Mouse (Mus musculus) liver, embryonic 14 days (tissue): ENCODE results near the gene Nxph4. TPM values are rescaled to one million over a fixed set of nuclear protein-coding genes. Genes with fewer than 3 reads are reported as not detected.

Experiments used
- polyA plus RNA-seq: library from polyadenylated mRNA; depleted of rRNA; stranded (reverse); fragments of >200 nt; gene quantifications from 2 replicates; pipeline ENCODE4 v1.2.3, GENCODE M21; 2012; rRNA removed

Nxph4 gene
- polyA plus RNA-seq, result not detected in 2 replicates

DNA sequence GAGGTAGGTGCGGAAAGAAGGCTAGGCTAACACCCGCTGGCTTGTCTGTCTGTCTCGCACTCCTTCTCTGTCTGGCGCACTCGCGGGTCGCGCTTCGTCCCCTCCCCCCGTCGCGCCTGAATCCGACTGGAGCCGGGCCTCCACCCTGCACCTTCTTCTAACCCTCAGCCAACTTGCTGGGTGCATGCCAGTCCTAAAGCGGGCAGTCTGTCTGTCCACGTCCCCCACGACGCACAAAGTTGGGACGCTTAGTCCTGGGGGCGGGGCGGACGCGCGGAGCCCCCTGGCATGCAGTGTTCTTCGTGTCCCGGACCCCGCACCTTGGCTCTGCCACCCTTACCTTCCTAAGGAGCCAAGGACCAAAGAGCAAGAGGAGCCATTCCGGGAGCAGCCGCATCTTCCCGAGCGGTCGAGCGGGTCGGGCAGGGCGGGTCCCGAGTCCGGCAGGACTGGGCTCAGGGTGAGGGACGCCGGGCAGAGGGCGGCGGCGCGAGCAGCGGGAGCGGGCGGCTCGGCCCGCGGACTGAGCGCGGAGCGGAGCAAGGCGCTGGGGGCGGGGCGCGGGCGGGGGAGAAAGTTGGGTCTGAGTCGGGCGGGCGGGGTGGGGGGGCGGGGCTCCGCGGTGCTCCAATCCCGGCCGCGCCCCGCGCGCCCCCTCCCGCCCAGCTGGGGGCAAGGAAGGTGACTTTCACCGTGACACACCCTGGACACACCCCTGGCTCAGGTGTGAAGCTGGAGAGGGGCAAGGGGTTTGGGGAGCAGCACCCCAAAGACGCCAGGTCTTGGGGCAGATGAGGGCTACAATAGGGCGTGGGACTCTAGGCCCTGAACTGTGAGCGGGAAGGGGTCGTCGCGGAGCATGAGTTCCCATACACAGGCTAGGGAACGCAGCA lies at the start of gene Nxph4:
Gene Nxph4 (minus strand): TSS at position 524 of the 893 bp plus-strand sequence.

GRCm38 (mm10) chr10:127522088-127522581 lies 12.2 kb downstream of the Nxph4 start, which contains the start of gene Shmt2:
Shmt2 (minus strand) TSS chr10:127522444.

DNA sequence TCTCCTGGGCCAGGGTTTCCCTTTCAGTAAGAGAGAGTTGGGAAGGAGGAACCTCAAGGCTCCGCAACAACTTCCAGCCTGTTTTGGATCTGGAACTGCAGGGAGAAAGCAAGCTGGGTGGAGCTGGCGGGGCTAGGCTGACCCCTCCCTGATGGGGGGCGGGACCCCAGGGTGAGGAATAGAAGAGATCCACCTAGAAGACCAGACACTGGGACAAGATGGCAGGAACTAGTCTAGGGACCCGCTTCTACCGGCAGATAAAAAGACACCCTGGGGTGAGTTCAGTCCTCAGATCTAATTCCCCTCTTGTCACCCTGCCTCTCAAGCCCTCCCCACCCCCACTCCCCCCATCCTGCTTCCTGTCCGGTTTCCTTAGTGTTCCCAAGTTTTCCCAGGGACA lies 19.6 kb downstream of the Nxph4 start, which contains the start of gene Ndufa4l2:
Gene Ndufa4l2 (plus strand): TSS at position 204 of the 400 bp plus-strand sequence.

DNA sequence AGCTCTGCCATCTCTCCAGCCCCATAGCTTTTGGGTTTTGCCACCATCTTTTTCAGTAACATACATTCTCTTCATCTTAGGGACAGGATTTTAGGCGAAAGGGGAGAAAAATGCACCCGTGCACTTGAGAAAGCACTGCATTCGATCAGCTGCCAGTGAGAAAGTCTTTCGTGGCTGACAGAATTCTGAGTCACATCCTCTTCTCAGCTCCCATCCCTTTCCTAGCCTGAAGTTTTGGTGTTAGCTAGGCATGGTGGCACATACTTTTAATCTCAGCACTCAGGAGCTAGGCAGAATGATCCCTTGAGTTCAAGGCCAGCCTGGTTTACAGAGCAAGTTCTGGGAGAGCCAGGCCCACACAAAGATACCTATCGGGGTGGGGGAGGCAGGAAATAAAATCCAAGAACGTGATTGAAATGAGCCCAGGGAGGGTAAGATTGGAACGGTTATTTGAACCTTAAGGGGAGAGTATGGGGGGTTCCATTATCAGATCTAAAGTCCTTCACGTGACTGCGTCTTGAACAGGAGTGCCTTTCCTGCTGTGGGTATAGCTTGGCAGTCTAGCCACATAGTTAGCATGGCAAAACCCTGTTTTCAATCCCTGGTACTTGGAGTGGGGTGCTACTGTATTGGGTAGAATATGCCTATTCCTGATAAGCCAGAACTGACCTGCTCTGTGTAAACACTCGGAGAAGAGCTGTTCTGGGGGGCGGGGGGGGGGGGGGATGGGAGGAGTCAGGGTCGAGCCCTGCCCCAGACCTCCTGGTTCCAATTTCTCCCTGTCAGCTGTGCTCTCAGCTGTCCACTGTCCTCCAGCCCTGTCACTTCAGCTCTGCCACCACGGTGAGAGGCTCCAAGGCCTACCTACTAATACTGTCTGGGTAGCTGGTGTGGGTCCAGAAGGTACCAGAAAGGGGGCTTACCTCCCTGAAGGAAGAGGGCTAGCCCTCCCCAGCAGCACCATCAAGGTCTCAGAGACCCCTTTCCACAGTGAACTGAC lies 33.2 kb downstream of the Nxph4 start, which contains the start of gene Stac3:
Gene Stac3 (plus strand): TSS at position 793 of the 1,000 bp plus-strand sequence.

Other genes with a start within 250 kb of the Nxph4 start
- gene Mbd6, start 245.5 kb downstream of the Nxph4 start, polyA plus RNA-seq, result 7.4 and 10.9 TPM in 2 replicates
- gene Mars, start 222.8 kb downstream of the Nxph4 start, polyA plus RNA-seq, result 62.7 and 64.4 TPM in 2 replicates
- 7.4 and 9.7 TPM in 2 replicates for gene Arhgap9, start 212.6 kb downstream of the Nxph4 start, polyA plus RNA-seq
- 0.95 and 0.98 TPM in 2 replicates for gene Gli1, start 192.6 kb downstream of the Nxph4 start, polyA plus RNA-seq
- gene Inhbe, start 180.1 kb downstream of the Nxph4 start, polyA plus RNA-seq, result 0.46 and 0.53 TPM in 2 replicates
- gene Inhbc, start 164.1 kb downstream of the Nxph4 start, polyA plus RNA-seq, result 1.1 and 1.6 TPM in 2 replicates
- gene R3hdm2, start 154.2 kb downstream of the Nxph4 start, polyA plus RNA-seq, result 8.5 and 11.2 TPM in 2 replicates
- gene Stac3, start 32.9 kb downstream of the Nxph4 start, polyA plus RNA-seq, result 0.36 and 1.6 TPM in 2 replicates
- gene Ndufa4l2, start 19.6 kb downstream of the Nxph4 start, polyA plus RNA-seq, result 1.8 and 2.2 TPM in 2 replicates
- gene Shmt2, start 12.1 kb downstream of the Nxph4 start, polyA plus RNA-seq, result 83.1 and 90.5 TPM in 2 replicates
- gene Lrp1, start 86.6 kb upstream of the Nxph4 start, polyA plus RNA-seq, result 17.1 and 18.2 TPM in 2 replicates
- 9.8 and 11.0 TPM in 2 replicates for gene Stat6, start 108.4 kb upstream of the Nxph4 start, polyA plus RNA-seq
- gene Nemp1, start 132.3 kb upstream of the Nxph4 start, polyA plus RNA-seq, result 5.7 and 6.6 TPM in 2 replicates
- gene Nab2, start 134.0 kb upstream of the Nxph4 start, polyA plus RNA-seq, result 3.7 and 3.8 TPM in 2 replicates
- gene Myo1a, start 170.6 kb upstream of the Nxph4 start, polyA plus RNA-seq, result 0.22 and 0.26 TPM in 2 replicates
- 19.2 and 23.8 TPM in 2 replicates for gene Tac2, start 189.9 kb upstream of the Nxph4 start, polyA plus RNA-seq
- 2.1 and 2.3 TPM in 2 replicates for gene Zbtb39, start 205.0 kb upstream of the Nxph4 start, polyA plus RNA-seq
- 8.2 and 9.1 TPM in 2 replicates for gene Gpr182, start 217.2 kb upstream of the Nxph4 start, polyA plus RNA-seq
- 0.12 and 0.14 TPM in 2 replicates for gene Rdh1, start 225.2 kb upstream of the Nxph4 start, polyA plus RNA-seq
- gene Rdh16f1, start 225.2 kb upstream of the Nxph4 start, polyA plus RNA-seq, result 0.06 and 0.10 TPM in 2 replicates
- 0.02 and 0.05 TPM in 2 replicates for gene Rdh9, start 241.8 kb upstream of the Nxph4 start, polyA plus RNA-seq